Mouse (Mus musculus) forebrain, embryonic 15.5 days (tissue): ENCODE results near the gene Cdca7. TPM values are rescaled to one million over a fixed set of nuclear protein-coding genes. Genes with fewer than 3 reads are reported as not detected.
A peak's percentile ranks its signal among the peaks of the same experiment; 100 is the strongest.

Experiments used
- ATAC-seq: fragments of 200-750 bp; cut with Nextera tagmentation; replicated peaks from 2 replicates; pipeline ENCODE4 v1.8.0; 2017; ENCODE audit warnings: mild to moderate bottlenecking, moderate TSS enrichment, moderate library complexity
- H3K27ac ChIP-seq: fragments of 300-500 bp; sonication (generic); replicated peaks from 2 replicates; pipeline ENCODE4 v1.5.1; 2015; ENCODE audit warnings: mild to moderate bottlenecking, inconsistent platforms
- H3K27me3 ChIP-seq: fragments of 300-500 bp; sonication (generic); 2 replicates; pipeline ENCODE4 v1.6.1; 2015; ENCODE audit warnings: inconsistent platforms
- H3K36me3 ChIP-seq: fragments of 300-500 bp; sonication (generic); 2 replicates; pipeline ENCODE4 v1.6.1; 2015; ENCODE audit warnings: mild to moderate bottlenecking, inconsistent platforms
- H3K4me1 ChIP-seq: fragments of 300-500 bp; sonication (generic); 2 replicates; pipeline ENCODE4 v1.6.1; 2015; ENCODE audit warnings: inconsistent platforms
- H3K4me2 ChIP-seq: fragments of 300-500 bp; sonication (generic); replicated peaks from 2 replicates; pipeline ENCODE4 v1.6.1; 2015; ENCODE audit warnings: mild to moderate bottlenecking, inconsistent platforms
- H3K4me3 ChIP-seq: fragments of 300-500 bp; sonication (generic); 2 replicates; pipeline ENCODE4 v1.5.1; 2015; ENCODE audit warnings: mild to moderate bottlenecking, inconsistent platforms
- H3K9ac ChIP-seq: fragments of 300-500 bp; sonication (generic); replicated peaks from 2 replicates; pipeline ENCODE4 v1.6.1; 2015; ENCODE audit warnings: mild to moderate bottlenecking, inconsistent platforms
- H3K9me3 ChIP-seq: fragments of 300-500 bp; sonication (generic); 2 replicates; pipeline ENCODE4 v1.6.1; 2016; ENCODE audit warnings: inconsistent platforms
- WGBS: fragments of 180-500 bp; shearing (Covaris S2); methylation state at CpG from one replicate; pipeline ENCODE4 v1.1.7; 2015; ENCODE audit warnings: mixed read lengths; 5-methylcytosine and 5-hydroxymethylcytosine counted together
- polyA plus RNA-seq: library from polyadenylated mRNA; unstranded; fragments of >200 nt; fragmentation: Nextera tagmentation; extraction: Ambion mirVana; gene quantifications from 2 replicates; pipeline ENCODE4 v1.2.1, GENCODE M21; 2015

Cdca7 gene
- polyA plus RNA-seq, 1 experiment from 2014 or later, result 122 TPM

- 84% methylated on average over 1 of the region's 1 CpGs for WGBS
- ATAC-seq, result no peak
These were observed 8.4 kb upstream of the Cdca7 start for GRCm38 (mm10) chr2:72467604-72468003.

DNA sequence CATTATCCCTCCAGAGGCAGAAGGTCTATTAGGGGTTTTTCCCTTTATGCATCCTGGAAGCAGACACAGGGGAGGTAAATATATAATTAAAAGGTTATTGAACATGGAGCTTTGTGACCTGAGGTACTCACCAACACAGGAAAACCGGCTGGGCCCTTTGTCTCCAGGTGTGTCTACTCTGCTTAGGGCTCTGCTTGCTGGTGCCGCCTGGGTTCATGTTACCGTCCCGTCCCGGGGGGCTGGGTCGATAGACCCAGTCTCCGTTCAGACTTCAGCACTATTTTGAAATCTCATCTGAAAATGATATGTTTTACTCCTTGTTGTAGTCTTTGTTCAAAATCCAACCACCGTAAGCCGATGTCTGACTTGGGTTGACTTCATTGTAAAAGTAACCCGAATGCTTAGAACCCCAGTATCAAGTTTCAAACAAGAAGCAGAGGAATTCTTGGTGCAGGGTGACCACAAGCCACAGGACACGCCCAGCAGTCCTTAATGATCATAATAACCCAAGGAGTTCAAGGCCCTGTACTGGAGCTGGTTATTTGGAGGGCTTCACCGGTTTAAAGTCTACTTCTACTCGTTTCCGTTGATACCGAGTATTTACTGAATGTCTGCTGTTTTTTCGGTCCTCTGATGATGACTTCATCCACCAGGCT, 4.4 kb upstream of the Cdca7 start:
- H3K9ac ChIP-seq, result no peak overlapping the region
- WGBS, result 85% methylated on average over 16 of the region's 16 CpGs
- H3K36me3 ChIP-seq, result no peaks in the 10 kb centered on the region
- H3K4me1 ChIP-seq, result peaks cover 9% of the 10 kb centered on the region
- H3K4me2 ChIP-seq, result no peak overlapping the region
- ATAC-seq, result no peak
- no peaks in the 10 kb centered on the region for H3K9me3 ChIP-seq
- H3K27me3 ChIP-seq, result no peaks in the 10 kb centered on the region
- no peak overlapping the region for H3K27ac ChIP-seq
- H3K4me3 ChIP-seq, result no peak overlapping the region

More at GRCm38 (mm10) chr2:72467604-72468003, 8.4 kb upstream of the Cdca7 start:
- Histone ChIP-seq H3K9ac (no peak overlapping the region), H3K27ac (no peak overlapping the region), H3K36me3 (no peaks in the 10 kb centered on the region), H3K4me2 (no peak overlapping the region), H3K27me3 (no peaks in the 10 kb centered on the region), H3K9me3 (no peaks in the 10 kb centered on the region), H3K4me3 (no peak overlapping the region), H3K4me1 (no peaks in the 10 kb centered on the region)

GRCm38 (mm10) chr2:72474531-72475287, 1.2 kb upstream of the Cdca7 start:
- H3K27me3 ChIP-seq, result no peaks in the 10 kb centered on the region
- H3K4me3 ChIP-seq, result no peak overlapping the region
- 23% methylated on average over 7 of the region's 7 CpGs for WGBS
- no peak for ATAC-seq
- no peak overlapping the region for H3K9ac ChIP-seq
- H3K9me3 ChIP-seq, result no peaks in the 10 kb centered on the region
- H3K4me2 ChIP-seq, result no peak overlapping the region
- no peak overlapping the region for H3K27ac ChIP-seq
- H3K36me3 ChIP-seq, result no peaks in the 10 kb centered on the region
- peaks cover 35% of the 10 kb centered on the region for H3K4me1 ChIP-seq

DNA sequence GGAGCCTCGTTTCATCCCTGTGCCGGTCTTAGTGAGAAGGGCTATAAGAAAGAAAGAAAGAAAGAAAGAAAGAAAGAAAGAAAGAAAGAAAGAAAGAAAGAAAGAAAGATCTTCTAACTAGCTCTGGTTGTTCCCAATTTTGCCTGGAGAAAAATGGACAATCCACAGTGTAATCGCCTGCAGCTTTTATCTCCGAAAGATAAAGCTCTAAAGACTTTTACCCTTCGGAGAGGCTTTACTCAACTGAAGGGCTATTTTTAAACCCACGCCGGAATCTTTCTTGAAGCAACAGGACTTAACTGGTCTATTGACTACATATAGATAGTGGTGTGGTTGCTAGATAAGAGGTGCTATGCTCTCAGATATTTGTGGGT, 549 bp upstream of the Cdca7 start:
- no peak for ATAC-seq
- Histone ChIP-seq H3K9ac (peak overlapping the region; percentile 59), H3K36me3 (no peaks in the 10 kb centered on the region), H3K27me3 (no peaks in the 10 kb centered on the region), H3K9me3 (no peaks in the 10 kb centered on the region), H3K4me2 (peak overlapping the region; percentile 82), H3K27ac (peak overlapping the region; percentile 87; the same call in 1 of the 2 replicates), H3K4me1 (peaks cover 42% of the 10 kb centered on the region), H3K4me3 (peak overlapping the region; percentile 87)
- WGBS, result 2% methylated on average over 7 of the region's 7 CpGs

GRCm38 (mm10) chr2:72476486-72477211, 690 bp downstream of the Cdca7 start:
- Histone ChIP-seq H3K36me3 (no peaks in the 10 kb centered on the region), H3K4me1 (peaks cover 48% of the 10 kb centered on the region), H3K4me3 (peak overlapping the region; percentile 87), H3K27me3 (no peaks in the 10 kb centered on the region), H3K9me3 (no peaks in the 10 kb centered on the region), H3K9ac (peak overlapping the region; percentile 59), H3K27ac (peak overlapping the region; percentile 87), H3K4me2 (peak overlapping the region; percentile 82)
- under 1% methylated on average over 53 of the region's 53 CpGs for WGBS
- ATAC-seq, result peak; percentile 63

GRCm38 (mm10) chr2:72477221-72477620, 1.3 kb downstream of the Cdca7 start:
- Histone ChIP-seq H3K27ac (peak overlapping the region; percentile 87), H3K4me1 (peaks cover 48% of the 10 kb centered on the region), H3K9me3 (no peaks in the 10 kb centered on the region), H3K9ac (peak overlapping the region; percentile 59), H3K27me3 (no peaks in the 10 kb centered on the region), H3K4me2 (peak overlapping the region; percentile 82), H3K4me3 (peak overlapping the region; percentile 87), H3K36me3 (peaks cover 4% of the 10 kb centered on the region; the same call in 1 of the 2 replicates)
- WGBS, result 2% methylated on average over 11 of the region's 11 CpGs
- ATAC-seq, result no peak

- ATAC-seq, result peak; percentile 40
- no peaks in the 10 kb centered on the region for H3K9me3 ChIP-seq
- H3K9ac ChIP-seq, result peak overlapping the region; percentile 59
- peak overlapping the region; percentile 82 for H3K4me2 ChIP-seq
- peaks cover 8% of the 10 kb centered on the region for H3K36me3 ChIP-seq
- no peaks in the 10 kb centered on the region for H3K27me3 ChIP-seq
- peak overlapping the region; percentile 87 for H3K4me3 ChIP-seq
- H3K4me1 ChIP-seq, result peaks cover 48% of the 10 kb centered on the region
- WGBS, result 17% methylated on average over 4 of the region's 4 CpGs
- H3K27ac ChIP-seq, result peak overlapping the region; percentile 87
These were observed 2.2 kb downstream of the Cdca7 start for GRCm38 (mm10) chr2:72478176-72478575.

DNA sequence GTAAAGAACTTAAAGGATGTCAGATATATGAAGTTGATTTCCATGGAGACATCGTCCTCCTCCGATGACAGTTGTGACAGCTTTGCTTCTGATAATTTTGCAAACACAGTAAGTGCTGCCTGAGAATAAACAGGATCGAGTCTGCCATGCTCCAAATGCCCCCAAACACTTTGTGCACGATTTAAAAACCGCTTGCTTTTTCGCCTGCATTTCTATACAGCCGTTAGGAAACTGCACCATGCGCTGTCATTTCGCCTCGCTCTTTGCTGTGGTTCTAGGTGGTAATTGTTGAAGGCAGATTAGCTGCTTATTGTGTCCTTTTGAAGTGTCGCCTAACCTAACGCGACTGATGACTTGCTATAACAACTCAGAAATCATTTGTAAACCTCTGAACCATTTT, 3.0 kb downstream of the Cdca7 start:
- peak overlapping the region; percentile 25 for H3K9ac ChIP-seq
- H3K4me2 ChIP-seq, result peak overlapping the region; percentile 82
- H3K27me3 ChIP-seq, result no peaks in the 10 kb centered on the region
- H3K4me3 ChIP-seq, result peak overlapping the region; percentile 87
- H3K9me3 ChIP-seq, result no peaks in the 10 kb centered on the region
- peaks cover 48% of the 10 kb centered on the region for H3K4me1 ChIP-seq
- H3K27ac ChIP-seq, result peak overlapping the region; percentile 87
- WGBS, result 19% methylated on average over 13 of the region's 13 CpGs
- ATAC-seq, result no peak
- H3K36me3 ChIP-seq, result peaks cover 16% of the 10 kb centered on the region

DNA sequence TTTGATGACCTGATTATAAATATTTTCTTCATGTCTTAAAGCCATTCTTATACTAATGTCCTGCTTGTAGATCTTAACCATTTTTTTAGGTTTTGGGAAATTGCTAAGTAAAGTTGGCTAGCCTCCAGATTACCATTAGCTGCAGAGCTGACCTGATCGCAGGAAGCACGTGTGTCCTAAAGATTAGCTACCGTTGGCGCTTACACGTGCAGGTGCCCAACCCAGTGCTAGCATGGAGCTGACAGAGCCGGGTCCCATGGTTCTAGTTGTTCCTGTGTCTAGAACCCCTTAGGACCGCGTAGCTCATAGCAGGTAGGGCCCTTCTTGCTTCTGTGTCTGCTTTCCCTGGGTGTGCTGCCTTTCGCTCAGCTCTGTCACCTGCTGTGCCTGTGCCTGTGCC, 3.9 kb downstream of the Cdca7 start:
- H3K9me3 ChIP-seq, result no peaks in the 10 kb centered on the region
- H3K9ac ChIP-seq, result no peak overlapping the region; the same call in 1 of the 2 replicates
- H3K36me3 ChIP-seq, result peaks cover 20% of the 10 kb centered on the region
- H3K27ac ChIP-seq, result no peak overlapping the region
- H3K4me1 ChIP-seq, result peaks cover 48% of the 10 kb centered on the region
- WGBS, result 74% methylated on average over 9 of the region's 9 CpGs
- peak overlapping the region; percentile 82 for H3K4me2 ChIP-seq
- H3K27me3 ChIP-seq, result no peaks in the 10 kb centered on the region
- peak overlapping the region; percentile 87; the same call in 1 of the 2 replicates for H3K4me3 ChIP-seq
- no peak for ATAC-seq

DNA sequence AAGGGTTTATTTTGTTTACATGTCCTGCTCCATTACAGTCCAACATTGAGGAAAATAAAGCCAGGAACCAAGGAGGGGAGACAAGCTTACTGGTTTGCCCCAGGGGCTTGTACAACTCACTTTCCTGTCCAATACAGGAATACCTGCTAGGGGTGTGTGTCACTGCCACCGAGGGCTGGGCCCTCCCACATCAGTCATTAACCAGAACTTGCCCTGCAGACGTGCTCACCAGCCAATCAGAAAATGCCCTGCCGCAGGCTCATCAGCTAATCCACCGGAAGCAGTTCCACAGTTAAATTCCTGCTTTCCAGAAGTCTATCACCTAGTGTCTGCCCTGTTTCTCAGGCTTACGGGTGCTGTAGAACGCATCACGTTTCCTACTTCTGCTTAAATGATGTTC, 15.7 kb downstream of the Cdca7 start:
- no peaks in the 10 kb centered on the region; the same call in 1 of the 2 replicates for H3K27me3 ChIP-seq
- ATAC-seq, result no peak
- H3K4me3 ChIP-seq, result no peak overlapping the region
- H3K9me3 ChIP-seq, result no peaks in the 10 kb centered on the region
- H3K27ac ChIP-seq, result 0 out of 2 replicates have a peak overlapping the region, but pooled peaks have one; percentile 1
- no peak overlapping the region for H3K9ac ChIP-seq
- H3K36me3 ChIP-seq, result peaks cover 9% of the 10 kb centered on the region; the same call in 1 of the 2 replicates
- peaks cover 8% of the 10 kb centered on the region for H3K4me1 ChIP-seq
- WGBS, result 52% methylated on average over 7 of the region's 7 CpGs
- H3K4me2 ChIP-seq, result no peak overlapping the region

DNA sequence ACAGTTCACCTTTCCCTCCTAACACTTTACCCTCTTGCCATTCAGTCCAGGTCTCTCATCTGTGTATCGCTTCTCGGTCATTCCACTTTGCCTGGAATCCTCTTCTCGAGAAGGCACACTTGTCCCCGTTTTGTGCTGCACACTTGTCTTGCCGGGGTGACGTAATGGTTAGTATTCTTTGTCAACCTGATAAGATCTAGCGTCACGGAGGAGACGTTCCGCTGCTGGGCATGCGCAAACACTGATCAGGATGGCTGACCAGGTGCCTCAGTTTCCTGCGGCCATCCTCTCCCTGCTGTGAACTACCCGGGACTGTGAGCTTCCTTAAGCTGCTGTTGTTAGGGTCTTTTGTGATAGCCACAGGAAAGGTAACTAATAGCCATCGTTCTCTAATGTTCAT, 17.1 kb downstream of the Cdca7 start:
- 51% methylated on average over 14 of the region's 14 CpGs for WGBS
- H3K27me3 ChIP-seq, result peaks cover 6% of the 10 kb centered on the region; the same call in 1 of the 2 replicates
- H3K4me2 ChIP-seq, result no peak overlapping the region

More for the DNA sequence above, 17.1 kb downstream of the Cdca7 start:
- Histone ChIP-seq H3K9ac (no peak overlapping the region), H3K4me1 (peaks cover 8% of the 10 kb centered on the region), H3K4me3 (no peak overlapping the region), H3K36me3 (no peaks in the 10 kb centered on the region), H3K27ac (no peak overlapping the region), H3K9me3 (no peaks in the 10 kb centered on the region)
- ATAC-seq, result no peak
